Mouse (Mus musculus): ENCODE measurements at regions not wholly inside any gene's neighbourhood (a gene's known extent, or its start where the extent isn't known, plus 50 kb on each side); places are given as distances from the start of the nearest gene placed in this dataset.

GRCm38 (mm10) chr10:70374726-70375125 is 65.6 kb upstream of the Fam13c start:
- no peaks in the 10 kb centered on the region for H3K4me1 ChIP-seq (replicated peaks)
- H3K9ac ChIP-seq, result no peak overlapping the region
- H3K4me3 ChIP-seq, result no peak overlapping the region
- WGBS, result 77% methylated on average over 7 of the region's 7 CpGs
- H3K27me3 ChIP-seq, result no peaks in the 10 kb centered on the region
- ATAC-seq (ENCODE audit: low FRiP score, low read depth), result no peak
- H3K4me2 ChIP-seq, result no peak overlapping the region
- H3K27ac ChIP-seq (replicated peaks), result no peak overlapping the region
- no peaks in the 10 kb centered on the region for H3K9me3 ChIP-seq
- no peaks in the 10 kb centered on the region for H3K36me3 ChIP-seq

GRCm38 (mm10) chr10:70380041-70380651 is 60.1 kb upstream of the Fam13c start:
- Histone ChIP-seq H3K27me3 (no peaks in the 10 kb centered on the region), H3K4me1 (replicated peaks) (no peaks in the 10 kb centered on the region; the same call in 1 of the 2 replicates), H3K9ac (no peak overlapping the region), H3K27ac (replicated peaks) (no peak overlapping the region), H3K4me2 (no peak overlapping the region), H3K4me3 (no peak overlapping the region), H3K9me3 (no peaks in the 10 kb centered on the region), H3K36me3 (no peaks in the 10 kb centered on the region)
- peak; percentile 59; the same call in 1 of the 2 replicates for ATAC-seq (ENCODE audit: low FRiP score, low read depth)
- WGBS, result 15% methylated on average over 7 of the region's 7 CpGs

GRCm38 (mm10) chr10:70384689-70385088 is 55.6 kb upstream of the Fam13c start:
- H3K4me3 ChIP-seq, result no peak overlapping the region
- H3K36me3 ChIP-seq, result no peaks in the 10 kb centered on the region
- no peaks in the 10 kb centered on the region; the same call in 1 of the 2 replicates for H3K4me1 ChIP-seq (replicated peaks)
- no peaks in the 10 kb centered on the region for H3K9me3 ChIP-seq
- no peak overlapping the region for H3K27ac ChIP-seq (replicated peaks)
- H3K9ac ChIP-seq, result no peak overlapping the region
- ATAC-seq (ENCODE audit: low FRiP score, low read depth), result no peak
- no peak overlapping the region for H3K4me2 ChIP-seq
- no peaks in the 10 kb centered on the region for H3K27me3 ChIP-seq
- WGBS, result 93% methylated on average over 4 of the region's 4 CpGs

GRCm38 (mm10) chr10:70387729-70388128 is 52.6 kb upstream of the Fam13c start:
- no peaks in the 10 kb centered on the region for H3K9me3 ChIP-seq
- no peak overlapping the region for H3K4me3 ChIP-seq
- H3K4me2 ChIP-seq, result no peak overlapping the region
- ATAC-seq (ENCODE audit: low FRiP score, low read depth), result no peak
- H3K27me3 ChIP-seq, result no peaks in the 10 kb centered on the region
- no peak overlapping the region for H3K27ac ChIP-seq (replicated peaks)
- H3K9ac ChIP-seq, result no peak overlapping the region
- WGBS, result 92% methylated on average over 5 of the region's 5 CpGs
- H3K36me3 ChIP-seq, result no peaks in the 10 kb centered on the region
- H3K4me1 ChIP-seq (replicated peaks), result no peaks in the 10 kb centered on the region

All from hindbrain, embryonic 15.5 days (tissue).